Mouse (Mus musculus) MEL (cell line): ENCODE results near the gene Olfr279. TPM values are rescaled to one million over a fixed set of nuclear protein-coding genes. Genes with fewer than 3 reads are reported as not detected.
A peak's percentile ranks its signal among the peaks of the same experiment; 100 is the strongest.

Source experiments
- DNase-seq: peaks from one replicate; pipeline ENCODE4 v3.0.0; 2011; ENCODE audit warnings: low read depth, low spot score
- H3K27ac ChIP-seq: 2 replicates; pipeline ENCODE4 v1.5.1; 2012; ENCODE audit warnings: low read depth, mild to moderate bottlenecking, control low read depth, low read length, moderate library complexity; ENCODE audit not compliant: control insufficient read depth
- H3K27me3 ChIP-seq, 2 experiments: fragments of 150-350 bp in 1 of 2; sonication (generic) in 1 of 2; 2 replicates each; pipeline ENCODE4 v1.6.1; 2012; ENCODE audit warnings: low read length in 2 of 2, mild to moderate bottlenecking in 2 of 2, improper control_type of control experiment in 1 of 2, moderate library complexity in 1 of 2; ENCODE audit not compliant: insufficient read depth in 2 of 2, control insufficient read depth in 1 of 2
- H3K36me3 ChIP-seq, 2 experiments: 2 replicates each; pipeline ENCODE4 v1.6.1; 2012 to 2014; ENCODE audit warnings: low read length in 2 of 2, improper control_type of control experiment in 1 of 2, inconsistent platforms in 1 of 2, mild to moderate bottlenecking in 1 of 2; ENCODE audit not compliant: insufficient read depth in 2 of 2, control insufficient read depth in 1 of 2
- H3K4me1 ChIP-seq, 2 experiments: fragments of 150-350 bp in 1 of 2; sonication (generic) in 1 of 2; 2 replicates each; pipeline ENCODE4 v1.6.1; 2012; ENCODE audit warnings: low read length in 2 of 2, improper control_type of control experiment in 1 of 2, mild to moderate bottlenecking in 1 of 2; ENCODE audit not compliant: insufficient read depth in 2 of 2, control insufficient read depth in 1 of 2
- H3K4me3 ChIP-seq, 2 experiments: fragments of 150-350 bp in 1 of 2; sonication (generic) in 1 of 2; 2 replicates each; pipeline ENCODE4 v1.5.1; 2012; ENCODE audit warnings: low read depth in 2 of 2, low read length in 2 of 2, mild to moderate bottlenecking in 2 of 2, moderate library complexity in 2 of 2, control low read depth in 1 of 2, improper control_type of control experiment in 1 of 2; ENCODE audit not compliant: control insufficient read depth in 1 of 2, insufficient read depth in 1 of 2
- H3K79me2 ChIP-seq: 2 replicates; pipeline ENCODE4 v1.6.1; 2012; ENCODE audit warnings: mild to moderate bottlenecking, low read length, moderate library complexity; ENCODE audit not compliant: control insufficient read depth, poor library complexity, insufficient read depth
- H3K9ac ChIP-seq: 2 replicates; pipeline ENCODE4 v1.6.1; 2012; ENCODE audit warnings: low read depth, mild to moderate bottlenecking, control low read depth, low read length, moderate library complexity; ENCODE audit not compliant: control insufficient read depth, poor library complexity, severe bottlenecking
- H3K9me3 ChIP-seq: fragments of 150-350 bp; sonication (generic); replicated peaks from 2 replicates; pipeline ENCODE4 v1.6.1; 2012; ENCODE audit warnings: mild to moderate bottlenecking, low read length, improper control_type of control experiment, moderate library complexity; ENCODE audit not compliant: insufficient read depth
- CHD1 ChIP-seq: IDR thresholded peaks from 2 replicates; pipeline ENCODE4 v1.6.1; 2012; ENCODE audit warnings: low read depth, mild to moderate bottlenecking, inconsistent platforms, low read length, improper control_type of control experiment
- CTCF ChIP-seq, 3 experiments: IDR thresholded peaks in 2 of 3; conservative IDR thresholded peaks in 1 of 3; 2 replicates each; pipeline ENCODE4 v1.5.1; 2011 to 2012; ENCODE audit warnings: low read length in 3 of 3, low read depth in 2 of 3, mild to moderate bottlenecking in 2 of 3, improper control_type of control experiment in 1 of 3, inconsistent platforms in 1 of 3, mixed read lengths in 1 of 3, moderate library complexity in 1 of 3; ENCODE audit not compliant: control insufficient read depth in 1 of 3, insufficient read depth in 1 of 3, poor library complexity in 1 of 3, severe bottlenecking in 1 of 3
- EP300 ChIP-seq, 2 experiments: IDR thresholded peaks; 2 replicates each; pipeline ENCODE4 v1.6.1; 2011; ENCODE audit warnings: improper control_type of control experiment in 2 of 2, low read length in 2 of 2, low read depth in 1 of 2, mild to moderate bottlenecking in 1 of 2
- GATA1 ChIP-seq: IDR thresholded peaks from 2 replicates; pipeline ENCODE4 v1.6.1; 2011; ENCODE audit warnings: low read depth, low read length, improper control_type of control experiment
- HCFC1 ChIP-seq: IDR thresholded peaks from 2 replicates; pipeline ENCODE4 v1.6.1; 2012; ENCODE audit warnings: low read depth, mild to moderate bottlenecking, inconsistent platforms, low read length, improper control_type of control experiment, moderate library complexity
- JUND ChIP-seq: IDR thresholded peaks from 2 replicates; pipeline ENCODE4 v1.6.1; 2011; ENCODE audit warnings: low read depth, mild to moderate bottlenecking, improper control_type of control experiment, low read length
- MAZ ChIP-seq: IDR thresholded peaks from 2 replicates; pipeline ENCODE4 v1.6.1; 2012; ENCODE audit warnings: low read depth, mild to moderate bottlenecking, inconsistent platforms, low read length, improper control_type of control experiment
- MYB ChIP-seq: IDR thresholded peaks from 2 replicates; pipeline ENCODE4 v1.6.1; 2011; ENCODE audit warnings: mild to moderate bottlenecking, low read depth, low read length, improper control_type of control experiment
- POLR2A ChIP-seq, 2 experiments: IDR thresholded peaks; 2 replicates each; pipeline ENCODE4 v1.6.1; 2011 to 2012; ENCODE audit warnings: low read length in 2 of 2, mild to moderate bottlenecking in 2 of 2, control low read depth in 1 of 2, improper control_type of control experiment in 1 of 2, low read depth in 1 of 2, moderate library complexity in 1 of 2; ENCODE audit not compliant: control insufficient read depth in 1 of 2, insufficient read depth in 1 of 2, poor library complexity in 1 of 2
- POLR2AphosphoS2 ChIP-seq: IDR thresholded peaks from 2 replicates; pipeline ENCODE4 v1.6.1; 2011; ENCODE audit warnings: low read length, improper control_type of control experiment
- RCOR1 ChIP-seq: IDR thresholded peaks from 2 replicates; pipeline ENCODE4 v1.6.1; 2012; ENCODE audit warnings: low read depth, mild to moderate bottlenecking, inconsistent platforms, low read length, improper control_type of control experiment
- SMC3 ChIP-seq: IDR thresholded peaks from 2 replicates; pipeline ENCODE4 v1.6.1; 2011; ENCODE audit warnings: low read depth, low read length, improper control_type of control experiment
- TBP ChIP-seq: IDR thresholded peaks from 2 replicates; pipeline ENCODE4 v1.8.0; 2011; ENCODE audit warnings: low read depth, low read length, improper control_type of control experiment
- TCF12 ChIP-seq: IDR thresholded peaks from 2 replicates; pipeline ENCODE4 v1.6.1; 2014; ENCODE audit warnings: low read depth, mild to moderate bottlenecking, inconsistent platforms, low read length, improper control_type of control experiment, moderate library complexity
- UBTF ChIP-seq: IDR thresholded peaks from 2 replicates; pipeline ENCODE4 v1.6.1; 2012; ENCODE audit warnings: low read depth, mild to moderate bottlenecking, inconsistent platforms, low read length, improper control_type of control experiment, moderate library complexity, borderline replicate concordance; ENCODE audit not compliant: insufficient read depth
- ZC3H11A ChIP-seq: IDR thresholded peaks from 2 replicates; pipeline ENCODE4 v1.6.1; 2012; ENCODE audit warnings: low read depth, mild to moderate bottlenecking, inconsistent platforms, low read length, improper control_type of control experiment
- polyA plus RNA-seq, 2 experiments: library from polyadenylated mRNA; stranded (reverse) in 1 of 2; unstranded in 1 of 2; fragments of >175 nt in 1 of 2; fragments of >200 nt in 1 of 2; gene quantifications; 2 replicates each; pipeline versions ENCODE4 v1.2.1 to v1.2.4; 2012; ENCODE audit warnings: low replicate concordance in 2 of 2, low read depth in 1 of 2; ENCODE audit not compliant: insufficient read length in 2 of 2, insufficient read depth in 1 of 2, missing spikeins in 1 of 2
- total RNA-seq: library from RNA; depleted of rRNA; stranded (reverse); fragments of 300-350 nt; gene quantifications from 2 replicates; pipeline ENCODE4 v1.2.3, GENCODE M21; 2012

Olfr279 gene
- total and polyA plus RNA-seq, 3 experiments: under 0.01 to 81.4 (median 0.03) TPM

GRCm38 (mm10) chr15:98536828-98537510 is 44.8 kb downstream of the Olfr279 start:
- Histone ChIP-seq H3K27me3 (no peaks in the 10 kb centered on the region), H3K36me3 (peaks cover 5 to 35% of the 10 kb centered on the region in 2 experiments), H3K79me2 (peaks cover 18% of the 10 kb centered on the region), H3K27ac (no peak overlapping the region), H3K4me3 (no peak overlapping the region), H3K9me3 (no peaks in the 10 kb centered on the region), H3K9ac (no peak overlapping the region), H3K4me1 (peaks cover 3 to 11% of the 10 kb centered on the region in 2 experiments; a peak in 2 of 4 replicates)
- DNase-seq: no peak
- peak in 1 of 2 experiments; percentile 15; a peak in 1 of 4 replicates for TF ChIP-seq POLR2A (IDR thresholded peaks at IDR 0.05; ENCODE audit: control insufficient read depth in 1 of 2, insufficient read depth in 1 of 2, low read depth in 1 of 2, low read length in 2 of 2, poor library complexity in 1 of 2)
- no peak for TF ChIP-seq HCFC1
- TF ChIP-seq CTCF (IDR thresholded peaks at IDR 0.05 in 2 of 3, conservative IDR thresholded peaks at IDR 0.05 in 1 of 3; ENCODE audit: control insufficient read depth in 1 of 3, insufficient read depth in 1 of 3, low read depth in 2 of 3, low read length in 3 of 3, poor library complexity in 1 of 3, severe bottlenecking in 1 of 3): no peak
- no peak for TF ChIP-seq MAZ
- no peak for TF ChIP-seq RCOR1
- TF ChIP-seq TCF12: no peak
- TF ChIP-seq JUND: no peak
- TF ChIP-seq CHD1: no peak
- no peak for TF ChIP-seq EP300 (IDR thresholded peaks at IDR 0.05; ENCODE audit: low read depth in 1 of 2, low read length in 2 of 2)
- no peak for TF ChIP-seq UBTF
- peak; percentile 60 for TF ChIP-seq POLR2AphosphoS2

DNA sequence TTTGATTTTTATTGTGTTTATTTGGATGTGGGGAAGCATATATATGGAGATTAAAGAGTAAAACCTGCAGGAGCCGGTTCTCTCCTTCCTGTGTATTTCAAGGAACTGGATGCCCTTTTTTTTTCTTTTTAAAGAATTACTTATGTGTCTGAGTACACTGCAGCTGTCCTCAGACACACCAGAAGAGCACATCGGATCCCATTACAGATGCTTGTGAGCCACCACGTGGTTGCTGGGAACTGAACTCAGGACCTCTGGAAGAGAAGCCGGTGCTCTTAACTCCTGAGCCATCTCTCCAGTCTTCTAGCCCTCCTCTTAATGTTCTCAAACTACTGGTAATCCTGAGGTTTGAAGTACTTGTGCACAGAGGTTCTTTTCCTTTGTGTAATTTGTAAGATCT is 45.7 kb downstream of the Olfr279 start:
- H3K36me3 ChIP-seq: peaks cover 3 to 38% of the 10 kb centered on the region in 2 experiments; a peak in 2 of 4 replicates

GRCm38 (mm10) chr15:98541064-98541463 is 48.9 kb downstream of the Olfr279 start:
- H3K4me1 ChIP-seq: peaks cover 0 to 11% of the 10 kb centered on the region in 2 experiments; a peak in 3 of 4 replicates
- no peak overlapping the region for H3K4me3 ChIP-seq
- H3K9ac ChIP-seq: no peak overlapping the region
- peaks cover 3 to 63% of the 10 kb centered on the region in 2 experiments; a peak in 2 of 4 replicates for H3K36me3 ChIP-seq
- no peaks in the 10 kb centered on the region; the same call in 1 of the 2 replicates for H3K79me2 ChIP-seq
- no peaks in the 10 kb centered on the region for H3K27me3 ChIP-seq
- no peak overlapping the region for H3K27ac ChIP-seq
- TF ChIP-seq EP300 (IDR thresholded peaks at IDR 0.05; ENCODE audit: low read depth in 1 of 2, low read length in 2 of 2) (peak in 1 of 2 experiments; percentile 58; a peak in 2 of 4 replicates), MYB (no peak), SMC3 (no peak), TBP (peak; percentile 87), GATA1 (0 out of 2 replicates have a peak, but pooled peaks have one; percentile 30)
- no peaks in the 10 kb centered on the region for H3K9me3 ChIP-seq
- peak; percentile 57 for DNase-seq

More for the DNA sequence above, 45.7 kb downstream of the Olfr279 start:
- Histone ChIP-seq H3K27me3 (no peaks in the 10 kb centered on the region), H3K79me2 (peaks cover 10% of the 10 kb centered on the region), H3K4me1 (peaks cover 3 to 11% of the 10 kb centered on the region in 2 experiments; a peak in 3 of 4 replicates), H3K9ac (no peak overlapping the region), H3K27ac (no peak overlapping the region), H3K9me3 (no peaks in the 10 kb centered on the region), H3K4me3 (no peak overlapping the region)
- DNase-seq: no peak
- no peak for TF ChIP-seq ZC3H11A
